Mouse (Mus musculus): Measurements from ENCODE around the gene Dhrs3.

DNA sequence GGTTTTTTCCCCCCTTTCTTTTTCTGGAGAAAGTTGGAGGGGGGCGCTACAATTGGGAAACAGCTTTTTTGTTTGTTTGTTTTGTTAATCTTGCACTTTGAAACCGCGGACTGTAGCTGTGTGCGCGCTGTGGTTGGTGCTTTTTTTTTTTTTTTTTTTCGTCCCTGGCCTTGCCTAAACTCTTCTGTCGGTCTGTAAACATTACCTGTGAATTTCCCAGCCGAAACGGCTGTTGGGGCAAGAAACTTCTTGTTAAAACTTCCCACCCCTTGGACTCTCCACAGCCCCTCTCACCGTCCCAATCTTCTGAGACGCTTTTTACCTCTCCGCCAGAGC lies 278 bp downstream of the Dhrs3 start:
- TF ChIP-seq CTCF (IDR thresholded peaks at IDR 0.05; ENCODE audit: low read depth) = no peak
- no peak for TF ChIP-seq EP300 (IDR thresholded peaks at IDR 0.05; ENCODE audit: low read depth)
